Mouse (Mus musculus) intestine, embryonic 16.5 days (tissue): Measurements from ENCODE around the gene Atp1a4. TPM values are rescaled to one million over a fixed set of nuclear protein-coding genes. Genes with fewer than 3 reads are reported as not detected.

Experiments
- ATAC-seq: fragments of 200-750 bp; cut with Nextera tagmentation; 2 replicates; pipeline ENCODE4 v1.8.0; 2017; ENCODE audit warnings: moderate TSS enrichment, moderate library complexity
- H3K27ac ChIP-seq: fragments of 300-500 bp; sonication (generic); 2 replicates; pipeline ENCODE4 v1.5.1; 2014; ENCODE audit warnings: mild to moderate bottlenecking, low read length
- H3K27me3 ChIP-seq: fragments of 300-500 bp; sonication (generic); replicated peaks from 2 replicates; pipeline ENCODE4 v1.6.1; 2014; ENCODE audit warnings: low read length, control low read depth, mixed read lengths; ENCODE audit not compliant: control insufficient read depth, insufficient read depth
- H3K36me3 ChIP-seq: fragments of 300-500 bp; sonication (generic); 2 replicates; pipeline ENCODE4 v1.6.1; 2014; ENCODE audit warnings: low read length, control low read depth; ENCODE audit not compliant: control insufficient read depth, insufficient read depth
- H3K4me1 ChIP-seq: fragments of 300-500 bp; sonication (generic); 2 replicates; pipeline ENCODE4 v1.6.1; 2014; ENCODE audit warnings: low read length, control low read depth, mixed read lengths; ENCODE audit not compliant: control insufficient read depth, insufficient read depth
- H3K4me2 ChIP-seq: fragments of 300-500 bp; sonication (generic); 2 replicates; pipeline ENCODE4 v1.6.1; 2014; ENCODE audit warnings: low read depth, low read length, control low read depth
- H3K4me3 ChIP-seq: fragments of 300-500 bp; sonication (generic); 2 replicates; pipeline ENCODE4 v1.5.1; 2014; ENCODE audit warnings: mild to moderate bottlenecking, low read length
- H3K9ac ChIP-seq: fragments of 300-500 bp; sonication (generic); 2 replicates; pipeline ENCODE4 v1.6.1; 2014; ENCODE audit warnings: low read depth, low read length
- H3K9me3 ChIP-seq: fragments of 300-500 bp; sonication (generic); 2 replicates; pipeline ENCODE4 v1.6.1; 2016; ENCODE audit warnings: low read length, control low read depth; ENCODE audit not compliant: control insufficient read depth
- WGBS: fragments of 180-500 bp; shearing (Covaris S2); extraction: QIAGEN DNeasy Blood & Tissue Kit; methylation state at CpG from one replicate; pipeline ENCODE4 v1.1.7; 2014; 5-methylcytosine and 5-hydroxymethylcytosine counted together
- polyA plus RNA-seq: library from polyadenylated mRNA; unstranded; fragments of >200 nt; fragmentation: Nextera tagmentation; extraction: Ambion mirVana; gene quantifications from 2 replicates; pipeline ENCODE4 v1.2.1, GENCODE M21; 2015

The Atp1a4 gene
- not detected in 2 replicates for polyA plus RNA-seq

- Histone ChIP-seq H3K9me3 (no peaks in the 10 kb centered on the region), H3K4me3 (no peak within 1 kb of the TSS), H3K27me3 (no peaks in the 10 kb centered on the region), H3K4me2 (no peak within 1 kb of the TSS), H3K27ac (no peak within 1 kb of the TSS), H3K4me1 (no peaks in the 10 kb centered on the region), H3K9ac (no peak within 1 kb of the TSS), H3K36me3 (no peaks in the 10 kb centered on the region)
- WGBS, result 92% methylated on average over 6 of the region's 6 CpGs
- ATAC-seq, result no peak
These were observed at the start of gene Atp1a4 for GRCm38 (mm10) chr1:172258314-172258713. TSS of gene Atp1a4 (minus strand) at chr1:172258414.

- H3K36me3 ChIP-seq, result no peaks in the 10 kb centered on the region
- ATAC-seq, result no peak
- peaks cover 15% of the 10 kb centered on the region for H3K4me1 ChIP-seq
- H3K9ac ChIP-seq, result no peak overlapping the region
- 52% methylated on average over 10 of the region's 10 CpGs for WGBS
- H3K27ac ChIP-seq, result 0 out of 2 replicates have a peak overlapping the region, but pooled peaks have one; percentile 12
- no peak overlapping the region for H3K4me3 ChIP-seq
- no peaks in the 10 kb centered on the region for H3K27me3 ChIP-seq
- H3K4me2 ChIP-seq, result no peak overlapping the region
- H3K9me3 ChIP-seq, result no peaks in the 10 kb centered on the region
These were observed 49.7 kb upstream of the Atp1a4 start for GRCm38 (mm10) chr1:172307936-172308335.

DNA sequence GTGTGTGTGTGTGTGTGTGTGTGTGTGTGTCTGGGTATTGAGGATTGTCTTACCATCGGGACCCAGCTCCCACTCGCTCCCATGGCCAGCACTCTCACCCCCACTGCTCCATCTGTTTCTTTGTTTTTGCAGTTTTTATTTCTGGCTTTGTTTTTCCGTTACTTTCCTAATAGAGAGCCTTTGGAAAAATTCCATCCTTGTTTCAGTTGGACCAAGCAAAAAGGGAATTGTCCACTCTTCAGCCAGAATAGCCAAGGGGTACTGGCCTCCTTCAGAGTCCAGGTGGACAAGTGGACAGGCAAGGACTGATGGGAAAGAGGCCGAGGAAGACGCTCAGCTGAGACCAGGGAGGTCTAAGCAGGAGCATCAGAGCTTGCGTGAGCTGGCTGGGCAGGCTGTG is 48.7 kb upstream of the Atp1a4 start:
- Histone ChIP-seq H3K4me1 (peaks cover 11% of the 10 kb centered on the region), H3K27ac (no peak overlapping the region), H3K4me2 (no peak overlapping the region), H3K4me3 (no peak overlapping the region), H3K9me3 (no peaks in the 10 kb centered on the region), H3K27me3 (no peaks in the 10 kb centered on the region), H3K36me3 (no peaks in the 10 kb centered on the region), H3K9ac (no peak overlapping the region)
- ATAC-seq, result no peak
- 78% methylated on average over 6 of the region's 6 CpGs for WGBS

GRCm38 (mm10) chr1:172306196-172306595 is 48.0 kb upstream of the Atp1a4 start:
- Histone ChIP-seq H3K36me3 (no peaks in the 10 kb centered on the region), H3K4me1 (peaks cover 11% of the 10 kb centered on the region), H3K27me3 (no peaks in the 10 kb centered on the region), H3K27ac (no peak overlapping the region), H3K9ac (no peak overlapping the region), H3K4me3 (no peak overlapping the region), H3K9me3 (no peaks in the 10 kb centered on the region), H3K4me2 (no peak overlapping the region)
- no peak for ATAC-seq
- WGBS, result 72% methylated on average over 4 of the region's 4 CpGs

DNA sequence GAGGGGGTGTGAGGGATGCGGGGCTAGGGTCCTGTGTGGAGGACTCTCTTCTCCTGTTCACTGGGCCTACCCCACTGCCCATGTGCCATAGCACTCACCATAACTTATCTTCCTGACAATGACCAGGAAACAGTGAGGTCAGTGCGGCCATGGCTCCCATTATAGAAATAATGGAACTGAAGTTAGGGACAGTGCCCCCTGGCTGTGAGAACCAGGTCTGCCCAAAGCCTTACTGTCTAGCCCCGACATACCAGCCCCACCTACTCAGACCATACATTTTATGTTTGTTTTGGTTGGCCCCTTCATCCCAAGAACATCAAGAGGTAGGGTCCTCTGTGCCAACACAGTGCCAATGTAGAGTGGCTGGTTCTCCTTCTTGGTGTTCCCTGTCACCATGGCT is 47.4 kb upstream of the Atp1a4 start:
- no peak for ATAC-seq
- 75% methylated on average over 3 of the region's 3 CpGs for WGBS
- H3K4me3 ChIP-seq, result no peak overlapping the region

GRCm38 (mm10) chr1:172305153-172305552 is 46.9 kb upstream of the Atp1a4 start:
- no peaks in the 10 kb centered on the region for H3K36me3 ChIP-seq
- H3K9ac ChIP-seq, result no peak overlapping the region
- WGBS, result 95% methylated on average over 2 of the region's 2 CpGs
- no peaks in the 10 kb centered on the region for H3K9me3 ChIP-seq
- no peak for ATAC-seq
- H3K27ac ChIP-seq, result no peak overlapping the region
- H3K4me2 ChIP-seq, result no peak overlapping the region
- peaks cover 3% of the 10 kb centered on the region; the same call in 1 of the 2 replicates for H3K4me1 ChIP-seq
- H3K4me3 ChIP-seq, result no peak overlapping the region
- no peaks in the 10 kb centered on the region for H3K27me3 ChIP-seq

More for the DNA sequence above, 47.4 kb upstream of the Atp1a4 start:
- H3K9me3 ChIP-seq, result no peaks in the 10 kb centered on the region
- H3K9ac ChIP-seq, result no peak overlapping the region
- no peak overlapping the region for H3K27ac ChIP-seq
- no peak overlapping the region for H3K4me2 ChIP-seq
- H3K27me3 ChIP-seq, result no peaks in the 10 kb centered on the region
- H3K36me3 ChIP-seq, result no peaks in the 10 kb centered on the region
- H3K4me1 ChIP-seq, result peaks cover 6% of the 10 kb centered on the region; the same call in 1 of the 2 replicates

DNA sequence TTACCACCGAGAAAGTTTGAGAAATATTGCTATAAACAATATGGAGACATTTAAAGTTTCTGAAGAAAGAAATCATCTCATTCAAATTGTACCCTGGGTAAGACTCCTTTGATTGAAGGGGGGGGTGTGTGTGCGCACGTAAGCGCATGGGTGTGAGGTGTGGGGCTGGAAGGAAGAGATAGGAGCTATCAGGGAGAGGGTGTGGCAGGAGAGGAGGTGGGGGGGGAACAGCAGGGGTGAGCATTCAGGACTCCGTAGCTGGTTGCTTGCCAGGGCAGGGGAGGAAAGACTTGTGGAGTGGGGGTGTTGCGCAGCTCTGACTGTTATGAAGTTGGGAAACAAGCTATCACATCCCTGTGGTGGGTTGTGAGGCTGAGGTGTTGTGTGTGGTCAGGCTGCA is 46.2 kb upstream of the Atp1a4 start:
- Histone ChIP-seq H3K4me2 (no peak overlapping the region), H3K4me1 (peaks cover 2% of the 10 kb centered on the region; the same call in 1 of the 2 replicates), H3K9me3 (no peaks in the 10 kb centered on the region), H3K36me3 (no peaks in the 10 kb centered on the region), H3K27ac (no peak overlapping the region), H3K9ac (no peak overlapping the region), H3K4me3 (no peak overlapping the region), H3K27me3 (no peaks in the 10 kb centered on the region)
- WGBS, result 58% methylated on average over 6 of the region's 6 CpGs
- no peak for ATAC-seq

- WGBS, result 32% methylated on average over 6 of the region's 6 CpGs
- H3K27ac ChIP-seq, result no peak overlapping the region
- H3K9me3 ChIP-seq, result no peaks in the 10 kb centered on the region
- no peak overlapping the region for H3K4me3 ChIP-seq
- H3K4me2 ChIP-seq, result no peak overlapping the region
- no peaks in the 10 kb centered on the region for H3K36me3 ChIP-seq
- no peak for ATAC-seq
- no peaks in the 10 kb centered on the region for H3K27me3 ChIP-seq
- no peak overlapping the region for H3K9ac ChIP-seq
- no peaks in the 10 kb centered on the region; the same call in 1 of the 2 replicates for H3K4me1 ChIP-seq
These were observed 44.6 kb upstream of the Atp1a4 start for GRCm38 (mm10) chr1:172302851-172303250.

DNA sequence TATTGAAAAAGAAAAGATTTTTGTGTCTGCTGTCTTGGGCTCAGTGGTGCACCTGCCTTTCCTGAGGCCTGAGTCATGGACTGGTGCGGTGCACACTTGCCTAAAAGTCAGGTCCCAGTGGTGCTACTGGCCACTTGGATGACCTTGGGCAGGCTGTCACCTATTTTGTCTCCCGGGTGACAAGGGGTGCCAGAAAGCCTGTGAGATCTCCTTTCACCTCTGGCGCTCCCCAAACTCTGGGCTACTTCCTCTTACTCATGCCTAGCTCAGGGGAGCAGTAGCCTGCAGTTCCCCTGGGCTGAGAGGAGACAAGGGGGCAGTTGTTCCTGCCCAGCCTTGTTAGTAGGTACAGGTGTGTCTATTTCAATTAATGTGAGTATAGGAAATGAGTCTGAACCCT is 44.1 kb upstream of the Atp1a4 start:
- H3K36me3 ChIP-seq, result no peaks in the 10 kb centered on the region
- no peak overlapping the region for H3K9ac ChIP-seq
- no peak overlapping the region for H3K4me2 ChIP-seq
- no peaks in the 10 kb centered on the region for H3K9me3 ChIP-seq
- no peaks in the 10 kb centered on the region; the same call in 1 of the 2 replicates for H3K4me1 ChIP-seq
- H3K27ac ChIP-seq, result no peak overlapping the region
- ATAC-seq, result no peak
- no peak overlapping the region for H3K4me3 ChIP-seq
- WGBS, result 68% methylated on average over 3 of the region's 3 CpGs
- no peaks in the 10 kb centered on the region for H3K27me3 ChIP-seq

- 0 out of 2 replicates have a peak, but pooled peaks have one; percentile 19 for ATAC-seq
- 51% methylated on average over 12 of the region's 12 CpGs for WGBS
- no peaks in the 10 kb centered on the region for H3K36me3 ChIP-seq
These were observed 43.0 kb upstream of the Atp1a4 start for GRCm38 (mm10) chr1:172301180-172301579.

More at GRCm38 (mm10) chr1:172301180-172301579, 43.0 kb upstream of the Atp1a4 start:
- Histone ChIP-seq H3K27me3 (no peaks in the 10 kb centered on the region), H3K9ac (no peak overlapping the region), H3K4me2 (no peak overlapping the region), H3K4me3 (no peak overlapping the region), H3K4me1 (peaks cover 3% of the 10 kb centered on the region), H3K27ac (no peak overlapping the region), H3K9me3 (no peaks in the 10 kb centered on the region)
